Mouse (Mus musculus) layer of hippocampus, postnatal 10 days (tissue): ENCODE measurements around the gene Nufip1. TPM values are rescaled to one million over a fixed set of nuclear protein-coding genes. Genes with fewer than 3 reads are reported as not detected.

Experiments used
- DNase-seq, 2 experiments: peaks; one replicate each; pipeline ENCODE4 v3.0.0; 2021; ENCODE audit warnings: low spot score in 2 of 2
- total RNA-seq, 2 experiments: library from RNA; stranded (reverse); gene quantifications; 2 replicates each; pipeline ENCODE4 v1.2.3; 2021

The Nufip1 gene
- total RNA-seq, 2 experiments from 2014 or later = 8.4 to 8.6 TPM

- DNase-seq = no peak
Measured at GRCm38 (mm10) chr14:76178447-76178846, 67.8 kb downstream of the Nufip1 start.

GRCm38 (mm10) chr14:76179343-76179742, 68.7 kb downstream of the Nufip1 start:
- DNase-seq = no peak

DNA sequence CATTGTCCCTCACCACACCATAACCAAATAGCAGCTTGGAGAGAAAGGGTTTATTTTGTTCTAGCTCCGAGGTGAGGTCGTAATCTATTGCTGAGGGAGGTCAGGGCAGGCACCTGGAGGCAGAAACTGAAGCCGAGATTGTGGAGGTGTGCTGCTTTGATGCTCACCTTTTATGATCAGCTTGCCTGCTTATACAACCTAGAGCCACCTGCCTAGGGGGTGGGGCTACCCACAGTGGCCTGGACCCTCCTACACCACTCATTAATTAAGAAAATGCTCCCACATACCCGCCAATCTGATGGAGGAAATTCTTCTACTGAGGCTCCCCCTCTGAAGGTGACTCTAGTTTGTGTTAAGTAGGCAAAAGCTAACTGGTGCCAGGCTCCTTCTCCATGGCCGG, 74.7 kb downstream of the Nufip1 start:
- no peak for DNase-seq

DNA sequence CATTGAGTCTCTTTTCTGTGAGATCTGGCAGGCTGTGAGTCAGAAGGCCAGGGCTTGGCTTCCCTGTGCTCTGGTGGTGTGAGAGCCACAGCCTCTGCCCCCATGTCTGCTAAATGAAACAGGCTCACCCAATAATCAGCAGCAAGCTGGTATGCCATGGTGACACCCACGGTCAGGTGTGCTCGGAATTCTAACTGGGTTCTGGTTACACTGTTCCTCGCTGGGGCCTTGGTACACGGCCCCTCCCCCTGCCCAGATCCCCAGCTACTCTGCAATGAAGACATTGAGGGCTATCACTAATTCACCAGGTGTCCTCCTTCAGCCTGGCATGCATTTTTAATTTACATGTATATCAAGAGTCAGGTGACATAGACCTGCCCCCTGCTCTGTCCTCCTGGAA, 75.6 kb downstream of the Nufip1 start:
- DNase-seq = no peak

Other genes with a start within 250 kb of the Nufip1 start
- gene Kctd4, start 155.9 kb upstream of the Nufip1 start, total RNA-seq = 10 to 100 TPM; 31.8 to 34.7 TPM
- gene Gtf2f2, start 100.0 kb upstream of the Nufip1 start, total RNA-seq = 10 to 100 TPM; 26.7 to 27.0 TPM
- 10 to 100 TPM; 19.3 to 21.1 TPM for gene Gpalpp1, start 131 bp upstream of the Nufip1 start, total RNA-seq